Mouse (Mus musculus): ENCODE data around the gene Gabpb2.

DNA sequence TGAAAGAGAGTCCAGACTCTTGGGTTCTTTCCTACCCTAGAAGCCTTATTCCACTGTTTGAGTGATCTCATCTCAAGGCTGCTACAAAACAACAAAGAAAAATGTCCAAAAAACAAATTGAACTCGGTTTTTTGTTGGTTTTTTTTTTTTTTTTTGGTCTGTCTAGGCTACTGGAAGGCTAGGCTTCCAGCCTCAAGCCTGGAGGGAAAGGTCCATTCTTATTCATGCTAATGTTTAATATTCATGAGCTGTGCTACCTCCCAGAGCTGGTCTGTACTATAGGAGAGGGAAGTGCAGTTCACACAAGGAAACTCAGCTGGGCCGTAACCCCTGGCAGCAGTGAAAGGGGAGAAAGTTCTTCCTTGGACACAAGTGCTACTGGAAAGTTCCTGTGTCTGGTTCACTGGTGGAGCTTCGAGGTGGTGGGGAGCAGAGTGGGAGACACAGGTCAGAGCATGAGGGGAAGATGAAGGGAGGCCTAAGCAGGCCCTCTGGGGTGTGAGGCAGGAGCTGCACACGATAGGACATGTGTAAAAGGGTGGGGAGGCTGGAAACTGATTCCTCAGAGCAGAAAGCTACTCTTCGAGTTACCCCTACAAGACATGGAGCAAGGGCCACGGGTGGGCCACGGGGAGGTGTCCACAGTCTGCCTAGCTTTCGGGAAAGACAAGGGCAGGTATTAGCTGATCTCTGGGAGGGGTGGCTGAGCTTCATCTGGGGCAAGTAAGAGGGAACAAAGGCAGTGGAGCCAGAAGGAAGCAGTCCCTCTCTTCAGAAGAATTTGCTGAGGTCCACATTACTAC lies 13.0 kb upstream of the Gabpb2 start:
- TF ChIP-seq CTCF (IDR thresholded peaks at IDR 0.05 in 2 of 3, conservative IDR thresholded peaks at IDR 0.05 in 1 of 3; ENCODE audit: control insufficient read depth in 1 of 3, insufficient read depth in 1 of 3, low read depth in 2 of 3, low read length in 3 of 3, poor library complexity in 1 of 3, severe bottlenecking in 1 of 3) (no peak), GATA1 (IDR thresholded peaks at IDR 0.05; ENCODE audit: low read depth, low read length) (no peak), MEF2A (IDR thresholded peaks at IDR 0.05; ENCODE audit: extremely low read depth, insufficient replicate concordance, low read depth, low read length, poor library complexity, severe bottlenecking) (no peak), POLR2AphosphoS2 (IDR thresholded peaks at IDR 0.05; ENCODE audit: low read length) (no peak)
